Mouse (Mus musculus): ENCODE measurements around the gene Eya2.

DNA sequence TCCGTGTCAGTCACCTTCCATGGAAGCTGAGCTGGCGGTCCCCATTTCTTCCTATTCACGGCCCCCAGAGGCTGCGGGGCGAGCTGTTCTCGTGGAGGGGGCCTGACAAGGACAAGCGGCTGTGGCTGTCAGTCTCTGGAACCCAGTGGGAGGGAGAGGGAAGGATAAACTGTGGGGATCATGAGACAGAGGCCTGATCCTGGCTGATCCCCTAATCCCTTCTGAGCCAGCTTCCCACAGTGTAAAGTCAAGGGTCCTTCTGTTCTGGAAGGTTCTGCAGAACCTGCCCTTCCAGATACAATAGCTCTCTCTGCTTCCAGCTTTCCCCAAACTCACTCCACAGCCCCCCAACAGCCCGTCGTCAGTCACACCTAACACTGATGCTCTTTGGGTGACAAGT, 40.8 kb upstream of the Eya2 start:
- no peak for TF ChIP-seq CTCF (IDR thresholded peaks at IDR 0.05; ENCODE audit: borderline replicate concordance, insufficient read depth, low read length)
- no peak for TF ChIP-seq POLR2A (IDR thresholded peaks at IDR 0.05; ENCODE audit: low read depth, low read length)
